Mouse (Mus musculus) adrenal gland, postnatal 14 days (tissue): ENCODE measurements around the gene E2f4. TPM values are rescaled to one million over a fixed set of nuclear protein-coding genes. Genes with fewer than 3 reads are reported as not detected.
"Not testable (repeated sequence)": the region's sequence is repeated elsewhere in the genome, so short reads cannot be mapped to it uniquely, and the experiment has no call there.

Source experiments
- DNase-seq: peaks from one replicate; pipeline ENCODE4 v3.0.0; 2021; ENCODE audit warnings: mixed read lengths
- total RNA-seq: library from RNA; stranded (reverse); gene quantifications from 2 replicates; pipeline ENCODE4 v1.2.3, GENCODE M21; 2021

The E2f4 gene
- total RNA-seq, 1 experiment from 2014 or later = 44.9 TPM

DNA sequence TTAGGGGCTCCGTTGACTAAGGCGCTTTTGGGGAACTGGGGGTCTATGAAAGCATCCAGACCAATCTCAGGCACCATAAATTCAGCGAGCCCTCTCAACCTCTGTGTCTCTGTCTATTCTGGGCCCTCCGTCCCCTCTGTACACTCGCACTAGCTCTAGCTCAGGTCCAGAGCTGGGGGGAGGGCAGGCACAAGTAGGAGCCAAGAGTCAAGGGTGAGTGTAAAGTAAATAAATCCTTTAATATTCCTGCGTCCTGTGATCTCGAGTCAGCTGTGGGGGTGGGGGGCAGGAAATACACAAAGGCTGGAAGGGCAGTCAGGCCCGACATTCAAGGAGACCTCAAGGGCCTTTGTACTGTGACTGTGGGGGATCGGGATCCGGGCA, 28.4 kb upstream of the E2f4 start:
- peak; percentile 46 for DNase-seq

DNA sequence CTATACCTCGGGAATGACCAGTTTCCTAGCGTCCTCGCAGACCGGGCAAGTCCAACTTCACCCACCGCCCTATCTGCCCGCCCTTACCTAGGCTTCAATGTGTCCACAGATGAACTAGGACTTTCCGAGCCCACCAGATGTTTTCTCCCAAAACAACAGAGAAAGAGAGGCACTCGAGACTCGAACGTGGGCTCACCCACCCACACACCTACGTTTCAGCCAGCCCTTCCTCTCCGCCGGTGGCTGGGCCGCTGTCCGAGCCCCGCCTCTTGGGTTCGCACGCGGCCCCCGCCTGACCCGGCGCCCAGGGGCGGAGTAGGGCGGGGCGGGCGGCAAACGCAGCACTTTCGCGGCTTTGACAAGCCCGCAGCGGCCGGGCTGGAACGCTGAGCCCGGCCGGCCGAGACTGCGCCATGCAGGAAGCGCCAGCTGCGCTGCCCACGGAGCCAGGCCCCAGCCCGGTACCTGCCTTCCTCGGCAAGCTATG, 28.0 kb upstream of the E2f4 start, which contains the start of gene Hsf4:
TSS of gene Hsf4 (plus strand) at position 341 of the 487 bp plus-strand sequence.
- DNase-seq = peak; percentile 78

DNA sequence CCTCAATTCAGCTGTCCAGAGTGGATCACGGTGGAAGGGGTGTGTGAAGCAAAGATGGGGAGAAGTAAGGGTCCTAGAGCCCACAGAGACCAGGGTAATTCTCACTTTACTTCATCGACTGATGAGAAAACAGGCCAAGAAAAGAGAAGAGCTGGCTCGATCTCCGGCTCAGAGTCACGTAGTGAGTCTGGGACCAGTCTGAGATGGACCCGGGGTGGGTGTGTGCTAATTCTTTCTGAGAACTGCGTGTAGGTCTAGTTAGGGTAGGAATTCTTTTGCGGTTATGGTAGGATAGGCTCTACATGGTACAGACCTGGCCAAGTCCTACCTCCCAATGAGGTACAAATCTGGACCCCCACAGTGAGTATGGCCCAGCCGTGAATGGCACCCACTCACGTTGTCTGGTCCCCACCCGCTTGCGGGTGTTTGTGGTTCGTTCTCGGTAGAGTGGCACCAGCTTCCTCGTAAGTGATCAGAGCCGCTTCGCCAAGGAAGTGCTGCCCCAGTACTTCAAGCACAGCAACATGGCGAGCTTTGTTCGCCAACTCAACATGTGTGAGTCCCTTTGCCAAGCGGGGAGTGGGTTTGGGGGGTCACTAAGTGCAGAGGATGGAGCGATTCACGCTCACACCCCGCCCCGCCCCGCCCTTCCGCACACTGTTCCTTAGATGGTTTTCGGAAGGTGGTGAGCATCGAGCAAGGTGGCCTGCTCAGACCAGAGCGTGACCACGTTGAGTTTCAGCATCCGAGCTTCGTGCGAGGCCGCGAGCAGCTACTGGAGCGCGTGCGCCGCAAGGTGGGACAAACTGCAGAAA, 27.2 kb upstream of the E2f4 start:
- no peak for DNase-seq

DNA sequence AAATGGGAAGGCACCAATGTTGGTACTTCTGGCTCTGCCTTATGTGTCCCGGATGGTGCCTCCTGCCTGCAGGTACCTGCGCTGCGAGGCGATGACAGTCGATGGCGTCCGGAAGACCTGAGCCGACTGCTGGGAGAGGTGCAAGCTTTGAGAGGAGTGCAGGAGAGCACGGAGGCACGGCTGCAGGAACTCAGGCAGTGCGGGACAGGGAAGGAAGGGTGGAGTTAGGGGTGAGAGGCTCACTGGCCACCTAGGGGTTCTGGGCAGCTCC, 26.6 kb upstream of the E2f4 start:
- no peak for DNase-seq

DNA sequence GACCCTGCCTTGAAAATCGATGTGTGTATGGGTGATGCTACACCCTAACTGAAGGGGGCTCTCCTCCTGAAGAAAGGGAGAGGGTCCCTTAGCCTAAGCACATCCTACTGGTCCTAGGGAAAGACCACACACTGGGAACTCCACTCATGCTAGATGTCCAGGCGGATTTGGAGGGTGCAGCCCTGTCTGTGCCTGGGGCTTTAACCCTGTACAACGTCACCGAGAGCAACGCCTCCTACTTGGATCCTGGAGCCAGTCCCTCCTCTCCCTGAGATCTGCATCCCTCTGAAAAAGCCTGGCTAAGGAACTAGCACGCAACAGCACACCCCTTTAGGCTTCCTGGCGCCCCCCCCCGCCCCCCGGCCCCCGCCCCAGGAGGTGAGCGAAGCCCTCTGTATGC, 22.1 kb upstream of the E2f4 start:
- DNase-seq = no peak

DNA sequence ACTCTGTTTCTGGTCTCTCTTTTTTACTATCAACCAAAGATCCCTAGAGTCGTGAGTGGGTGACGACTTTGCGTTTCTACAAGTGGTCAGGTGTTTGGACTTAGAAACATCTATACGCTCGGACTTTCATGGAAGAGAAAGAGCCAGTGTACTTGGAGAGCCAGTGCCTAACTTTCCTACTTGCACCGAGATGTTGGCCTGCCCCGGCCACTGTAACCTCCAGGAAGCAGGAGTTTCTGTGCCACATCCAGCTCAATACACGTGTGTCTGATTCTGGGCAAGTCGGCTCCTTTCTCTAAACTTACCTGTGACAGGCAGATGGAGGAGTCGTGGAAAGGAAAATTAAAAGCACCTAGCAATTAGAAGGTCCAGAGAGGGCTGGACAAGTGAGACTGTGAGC, 21.6 kb upstream of the E2f4 start, which contains the start of gene Nol3:
TSS of gene Nol3 (plus strand) at position 301 of the 400 bp plus-strand sequence.
- DNase-seq = no peak

DNA sequence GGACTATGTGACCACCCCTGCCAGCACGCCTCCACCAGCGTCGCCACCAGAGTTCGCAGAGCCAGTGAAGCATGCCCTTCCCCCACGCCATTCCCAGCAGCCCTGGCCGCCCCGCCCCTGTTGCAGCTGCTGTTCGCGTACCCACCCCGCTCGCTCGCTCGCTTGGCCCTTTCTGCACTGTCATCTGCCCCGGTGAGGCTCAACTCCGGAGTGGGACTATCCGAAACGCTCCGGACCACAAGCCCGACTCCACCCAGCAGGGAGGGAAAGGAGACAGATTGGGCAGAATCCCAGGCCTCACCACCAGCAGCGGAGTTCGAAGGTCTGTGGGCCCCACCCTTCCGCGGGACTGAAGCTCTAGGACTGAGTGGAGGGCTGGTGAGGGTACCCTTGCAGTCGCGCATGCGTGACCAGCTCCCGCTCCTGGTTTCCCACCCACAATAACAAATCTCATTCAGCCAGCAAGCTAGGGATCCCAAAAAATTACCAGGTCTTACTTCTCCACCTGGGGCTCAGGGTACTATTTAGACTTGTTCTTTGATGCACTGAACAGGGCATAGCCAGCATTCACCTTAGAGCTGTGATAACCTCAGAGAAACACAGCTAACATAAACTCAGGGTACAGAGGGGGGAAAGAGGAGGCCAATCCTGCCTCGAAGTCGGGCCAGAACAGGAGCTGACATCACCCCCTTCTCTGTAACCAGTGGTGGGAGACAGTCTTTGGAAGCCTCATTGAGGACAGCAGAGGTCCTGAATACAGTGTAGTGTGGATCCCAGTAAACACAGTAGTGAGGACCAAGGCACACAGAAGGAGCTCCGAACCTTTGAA, 21.0 kb upstream of the E2f4 start:
- DNase-seq = peak; percentile 70

DNA sequence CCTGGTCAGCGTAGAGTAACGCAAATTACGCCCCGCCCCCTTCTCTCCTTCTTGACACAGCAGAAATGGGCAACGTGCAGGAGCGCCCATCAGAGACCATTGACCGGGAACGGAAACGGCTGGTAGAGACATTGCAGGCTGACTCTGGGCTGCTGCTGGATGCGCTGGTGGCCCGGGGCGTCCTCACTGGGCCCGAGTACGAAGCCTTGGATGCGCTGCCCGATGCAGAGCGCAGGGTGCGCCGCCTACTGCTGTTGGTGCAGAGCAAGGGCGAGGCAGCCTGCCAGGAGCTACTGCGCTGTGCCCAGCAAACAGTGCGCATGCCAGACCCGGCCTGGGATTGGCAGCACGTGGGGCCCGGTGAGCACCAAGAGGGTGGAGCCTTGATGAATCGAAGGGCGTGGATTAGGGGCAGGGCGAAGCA, 18.5 kb upstream of the E2f4 start:
- peak; percentile 94 for DNase-seq

DNA sequence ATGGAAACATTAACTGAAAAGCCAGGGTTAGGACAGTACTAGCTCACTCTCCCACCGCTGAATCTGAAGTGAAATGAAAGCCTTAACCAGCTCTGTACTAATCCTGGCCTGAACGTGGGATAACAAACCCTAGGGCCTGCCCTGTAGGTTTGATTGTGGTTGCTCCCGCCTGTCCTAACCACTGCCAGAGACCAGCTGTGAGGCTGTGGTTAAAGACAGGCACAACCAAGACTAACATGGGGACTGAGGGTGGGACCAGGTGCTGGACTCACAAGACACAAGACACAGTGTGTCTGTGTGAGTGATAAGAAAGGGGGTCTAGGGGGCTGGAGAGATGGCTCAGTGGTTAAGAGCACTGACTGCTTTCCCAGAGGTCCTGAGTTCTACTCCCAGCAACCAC, 16.9 kb upstream of the E2f4 start:
- no peak for DNase-seq

DNA sequence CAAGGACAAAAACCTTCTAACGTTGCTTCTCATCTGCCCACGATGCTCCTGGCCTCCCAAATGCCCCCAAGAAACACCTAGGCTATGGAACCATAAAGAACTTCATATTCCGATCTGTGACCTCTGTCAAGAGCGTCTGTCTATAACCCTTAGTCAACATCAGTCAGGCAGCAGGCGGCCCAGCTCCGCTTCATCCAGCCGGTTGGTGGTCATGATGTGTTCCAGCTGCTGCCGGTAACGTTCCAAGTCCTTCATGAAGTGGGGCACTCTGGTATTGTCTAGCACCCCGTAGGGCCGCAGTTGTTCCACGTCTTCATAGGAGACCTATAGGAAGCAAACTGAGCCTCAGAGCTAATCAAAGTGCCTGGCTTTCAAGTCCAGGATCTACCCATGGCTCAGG, 15.6 kb upstream of the E2f4 start:
- no peak for DNase-seq

DNA sequence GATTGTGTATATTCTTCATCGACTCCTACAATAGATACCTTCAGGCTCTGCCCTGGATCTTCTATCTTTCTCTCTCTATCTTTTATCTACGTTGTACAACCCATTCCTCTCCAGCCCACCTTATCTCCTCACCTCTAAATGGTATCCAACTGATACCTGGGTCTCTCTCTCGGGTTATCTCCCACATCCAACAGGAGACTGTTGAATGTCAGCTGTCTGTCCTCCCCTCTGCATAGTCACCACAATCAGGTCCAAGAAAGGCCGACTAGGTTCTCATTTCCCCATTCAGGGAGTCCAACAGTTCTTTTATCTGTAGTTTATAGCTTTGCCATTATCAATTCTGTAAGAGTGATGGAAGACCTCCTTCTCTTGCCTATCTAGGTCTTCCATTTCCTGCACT, 15.2 kb upstream of the E2f4 start:
- DNase-seq = no peak

DNA sequence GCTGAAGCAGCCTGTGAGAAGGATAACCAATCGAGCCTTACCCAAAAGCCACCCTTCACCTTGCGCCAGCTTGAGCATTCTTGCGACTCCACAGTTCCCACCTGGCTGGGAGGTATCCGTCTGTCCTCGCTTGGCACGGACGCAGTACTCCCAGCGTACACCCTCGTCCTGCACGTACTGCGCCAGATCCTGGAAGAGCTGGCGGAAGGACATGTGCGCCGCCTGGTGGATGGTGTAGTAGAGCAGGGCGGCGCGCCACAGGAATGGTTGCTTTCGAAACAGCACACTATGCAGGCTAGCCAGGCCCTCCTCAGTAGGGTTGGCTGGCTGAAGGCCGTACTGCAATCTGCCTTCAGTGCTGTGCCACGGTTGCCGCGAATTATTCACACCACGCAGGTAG, 14.4 kb upstream of the E2f4 start:
- peak; percentile 80 for DNase-seq

DNA sequence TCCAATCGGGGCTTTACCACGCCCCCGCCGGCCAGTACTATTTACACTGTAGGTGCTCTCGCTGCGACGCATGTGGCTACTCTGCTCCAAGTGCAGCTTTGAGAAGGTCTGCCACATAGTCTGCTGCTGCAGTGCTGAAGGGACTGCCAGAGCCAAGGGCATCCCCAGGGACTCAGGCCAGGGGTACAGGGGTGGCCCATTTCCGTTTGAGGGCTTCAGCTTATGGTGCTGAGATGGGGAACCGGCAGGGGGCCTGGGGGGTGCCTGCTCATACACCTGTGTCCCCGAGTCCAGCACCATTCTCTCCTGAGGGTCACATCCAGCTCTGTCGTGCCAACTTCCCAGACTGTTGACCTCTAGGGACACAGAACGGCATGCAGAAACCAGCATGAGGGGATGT, 11.9 kb upstream of the E2f4 start:
- DNase-seq = no peak

DNA sequence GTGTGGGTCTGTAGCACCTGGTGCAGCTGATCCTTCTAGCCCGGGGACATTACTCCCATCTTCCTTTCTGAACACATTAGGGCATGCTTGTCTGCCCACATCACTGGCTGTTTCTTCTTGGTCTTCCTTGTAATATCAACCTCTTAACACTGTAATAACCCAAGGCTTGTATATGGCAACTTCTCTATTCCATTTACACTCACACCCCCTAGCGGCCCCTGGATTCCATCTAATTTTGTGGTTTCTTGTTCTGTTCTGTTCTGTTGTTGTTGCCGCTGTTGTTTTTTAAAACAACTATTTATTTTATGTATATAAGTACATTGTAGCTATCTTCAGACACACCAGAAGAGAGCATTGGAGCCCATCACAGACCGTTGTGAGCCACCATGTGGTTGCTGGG, 10.6 kb upstream of the E2f4 start:
- DNase-seq = no peak

DNA sequence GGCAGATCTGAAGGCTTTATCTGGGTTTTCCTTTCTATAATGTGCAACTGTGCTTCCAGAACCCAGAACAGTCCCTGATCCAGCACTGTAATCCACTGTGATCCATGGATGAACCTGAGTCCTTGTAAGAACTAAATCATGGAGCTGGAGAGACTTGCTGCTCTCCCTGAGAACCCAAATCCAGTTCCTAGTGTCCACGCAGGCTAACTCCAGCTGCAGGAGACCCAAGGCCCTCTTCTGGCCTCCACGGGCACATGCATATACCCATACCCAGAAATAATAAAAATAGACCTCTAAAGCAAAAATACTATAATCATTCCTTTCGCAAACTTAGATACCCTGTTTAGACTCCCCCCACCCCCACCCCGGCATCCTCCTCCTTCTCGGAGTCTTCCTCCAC, 9.2 kb upstream of the E2f4 start:
- no peak for DNase-seq

DNA sequence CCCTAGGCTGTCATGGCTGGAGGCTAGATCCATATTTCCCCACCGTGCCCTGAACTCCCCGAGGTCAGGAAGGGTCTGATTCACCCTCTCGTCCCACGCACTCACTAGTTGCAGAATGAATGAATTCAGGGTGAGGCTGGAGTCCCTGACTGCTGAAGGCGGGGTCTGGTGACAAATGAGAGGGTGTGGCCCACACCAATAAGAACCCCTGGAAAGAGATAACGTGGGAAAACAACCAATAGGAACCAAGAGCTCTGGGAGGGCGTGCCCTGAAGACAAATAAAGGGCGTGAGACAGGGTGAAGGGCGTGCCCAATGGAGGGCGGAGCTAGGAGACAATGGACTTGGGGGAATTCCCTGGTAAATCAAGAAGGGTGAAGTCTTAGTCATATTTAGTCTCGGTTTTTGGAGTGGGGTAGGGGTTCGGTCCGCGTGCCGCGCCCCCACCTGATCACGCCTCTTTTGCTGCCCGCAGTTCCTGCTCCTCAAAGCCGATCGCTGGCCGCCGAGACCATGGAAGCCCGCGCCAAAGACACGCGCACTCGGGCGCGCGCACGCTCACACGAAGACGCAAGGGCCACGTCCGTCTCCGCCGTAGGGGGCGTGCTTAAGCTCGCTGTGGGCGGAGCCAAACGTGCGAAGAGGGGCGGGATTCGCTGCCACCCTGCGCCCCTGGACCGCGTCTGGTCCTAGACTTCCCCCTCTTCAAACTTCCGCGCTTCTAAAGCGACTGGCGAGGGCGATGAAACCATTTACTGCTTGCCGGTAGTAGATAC, 8.3 kb upstream of the E2f4 start:
- DNase-seq = peak; percentile 96

DNA sequence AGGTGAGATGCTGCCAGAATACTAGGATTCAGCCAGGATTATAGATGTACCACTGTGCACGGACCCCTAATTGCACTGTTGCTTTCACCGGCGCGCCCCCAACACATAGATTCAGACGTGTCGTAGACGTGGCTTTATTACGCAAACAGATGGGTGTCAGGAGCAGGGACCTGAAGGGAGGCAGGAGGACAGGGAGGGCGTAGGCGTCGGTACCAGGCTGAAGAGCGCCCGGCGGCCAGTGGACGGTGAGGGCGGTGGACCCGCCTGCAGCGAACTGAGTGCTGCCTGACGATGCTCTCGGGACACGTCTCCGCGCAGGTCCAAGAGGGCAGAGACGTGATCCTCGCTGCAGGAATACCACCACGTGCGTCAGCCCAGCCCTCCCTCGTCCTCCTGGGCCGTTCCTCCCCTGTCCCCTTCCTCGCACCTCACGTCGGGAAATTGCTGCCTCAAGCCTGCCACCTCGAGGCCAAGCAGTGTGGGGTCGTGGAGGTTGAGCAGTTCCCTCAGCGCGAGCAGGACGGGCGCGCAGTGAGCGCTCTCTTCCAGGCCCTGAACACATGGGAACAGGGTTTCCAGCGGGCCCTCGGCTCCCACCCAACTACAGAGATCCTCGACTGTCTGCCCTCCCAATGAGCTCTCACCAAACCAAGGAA, 7.5 kb upstream of the E2f4 start, which contains the start of gene 4931428F04Rik:
TSS of gene 4931428F04Rik (minus strand) at position 60 of the 656 bp plus-strand sequence.
- peak; percentile 82 for DNase-seq

DNA sequence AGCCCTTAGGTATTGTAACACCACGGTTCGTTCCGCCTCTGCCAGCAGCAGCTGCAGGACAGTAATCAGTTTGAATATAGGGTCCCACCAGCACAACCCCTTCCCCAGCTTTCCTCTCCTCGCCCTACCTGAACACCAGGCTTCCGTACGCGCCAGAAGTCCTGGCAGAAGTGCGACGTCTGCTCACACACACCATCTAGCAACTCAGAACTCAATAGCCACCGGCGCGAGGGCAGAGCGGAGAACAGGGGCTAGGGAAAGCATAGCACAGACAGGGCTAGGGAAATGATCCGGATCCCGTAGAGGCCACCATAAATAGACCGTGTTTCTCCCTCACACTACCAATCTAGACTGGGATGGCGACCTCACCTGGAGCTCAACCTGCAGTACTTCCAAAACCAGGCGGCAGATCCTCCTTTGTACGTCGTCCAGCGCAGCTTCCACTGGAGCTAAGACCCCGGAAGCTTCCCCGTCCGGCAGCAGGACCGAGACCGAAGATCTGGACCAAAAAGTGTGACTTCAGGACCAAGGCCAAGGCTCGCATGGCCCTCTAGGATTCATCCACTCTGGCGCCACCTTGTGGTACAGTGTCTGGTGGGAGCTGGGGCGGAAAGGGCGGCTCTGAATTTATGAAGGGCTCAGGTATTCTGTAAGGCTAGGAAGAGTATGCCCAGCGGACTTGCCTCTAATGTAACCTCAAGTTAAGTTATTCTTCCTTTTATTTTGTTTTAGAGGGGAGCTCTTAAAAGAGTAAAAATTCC, 6.7 kb upstream of the E2f4 start:
- peak; percentile 96 for DNase-seq

DNA sequence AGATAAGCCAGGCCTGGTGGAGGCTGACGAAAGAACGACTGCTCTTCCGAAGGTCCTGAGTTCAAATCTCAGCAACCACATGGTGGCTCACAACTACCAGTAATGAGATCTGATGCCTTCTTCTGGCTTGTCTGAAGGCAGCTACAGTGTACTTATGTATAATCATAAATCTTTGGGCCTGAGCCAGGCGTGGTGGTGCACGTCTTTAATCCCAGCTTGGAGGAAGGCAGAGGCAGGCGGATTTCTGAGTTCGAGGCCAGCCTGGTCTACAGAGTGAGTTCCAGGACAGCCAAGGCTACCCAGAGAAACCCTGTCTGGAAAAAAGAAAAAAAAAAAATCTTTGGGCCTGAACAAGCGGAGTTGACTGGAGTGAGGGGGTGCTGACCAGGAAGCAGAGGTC, 6.1 kb upstream of the E2f4 start:
- DNase-seq = not testable (repeated sequence)

DNA sequence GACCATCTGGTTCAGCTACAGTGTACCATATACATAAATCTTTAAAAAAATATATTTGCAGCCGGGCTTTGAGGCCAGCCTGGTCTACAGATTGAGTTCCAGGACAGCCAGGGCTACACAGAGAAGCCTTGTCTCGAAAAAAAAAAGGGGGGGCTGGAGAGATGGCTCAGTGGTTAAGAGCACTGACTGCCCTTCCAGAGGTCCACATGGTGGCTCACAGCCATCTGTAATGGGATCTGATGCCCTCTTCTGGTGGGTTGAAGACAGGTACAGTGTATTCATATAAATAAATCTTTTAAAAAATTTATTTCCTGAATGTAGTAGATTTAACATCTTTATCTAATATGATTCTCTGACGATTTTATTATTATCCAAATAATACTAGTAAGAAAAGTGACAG, 5.7 kb upstream of the E2f4 start:
- DNase-seq = not testable (repeated sequence)

DNA sequence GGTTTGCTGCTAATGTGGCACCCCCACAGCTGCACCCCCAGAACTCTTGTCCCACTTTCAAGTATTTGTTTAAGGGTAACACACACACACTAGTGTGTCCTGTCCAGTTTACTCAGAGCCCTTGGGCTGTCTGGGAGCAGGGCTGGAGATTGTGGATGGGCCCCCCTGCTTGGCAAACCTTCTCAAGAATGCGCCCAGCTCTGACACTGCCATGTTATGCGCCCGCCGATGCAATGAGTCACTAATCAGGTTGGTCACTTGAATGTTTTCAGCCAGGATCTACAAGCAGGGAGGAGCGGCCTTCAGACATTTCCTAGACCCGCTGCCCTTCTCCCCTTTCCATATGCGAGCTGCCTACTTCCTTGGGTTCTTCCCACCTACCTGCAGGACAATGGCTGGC, 5.0 kb upstream of the E2f4 start:
- DNase-seq = no peak
